ENCODE assay signal across 8 mouse cellular contexts in the genomic region with DNA sequence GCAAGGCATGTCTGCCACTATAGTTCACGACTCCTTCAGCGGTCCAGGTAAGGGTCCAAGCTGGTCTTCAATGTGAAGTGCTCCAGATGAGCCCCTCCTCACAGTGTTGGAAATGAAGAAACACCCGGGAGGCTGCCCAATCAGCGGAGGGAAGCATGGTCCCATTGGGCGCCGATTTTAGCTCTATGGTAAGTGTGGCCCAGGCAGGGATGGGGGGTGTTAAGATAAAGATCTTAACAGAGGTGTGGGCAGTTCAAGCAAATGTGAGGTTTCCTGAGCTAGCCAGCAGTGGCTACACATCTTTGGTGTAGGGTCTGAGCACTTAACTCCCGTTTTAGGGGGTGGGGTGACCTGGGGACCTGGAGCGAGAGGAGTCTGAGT. TPM values are rescaled to one million over a fixed set of nuclear protein-coding genes. Genes with fewer than 3 reads are reported as not detected.
A peak's percentile ranks its signal among the peaks of the same experiment; 100 is the strongest.
DNase-seq lines count a peak whose midpoint lies in the region; ATAC-seq and TF ChIP-seq lines count a peak whose summit lies in the region.

No protein-coding gene starts in this region.

- 0 out of 2 replicates have a peak, but pooled peaks cover 5% of the 10 kb centered on the region for H3K27me3 ChIP-seq in embryonic facial prominence, embryonic 10.5 days (replicated peaks; ENCODE audit: low read depth, poor library complexity, severe bottlenecking)
- no peaks in the 10 kb centered on the region for H3K27me3 ChIP-seq in hindbrain, embryonic 13.5 days
- H3K27me3 ChIP-seq in midbrain, embryonic 13.5 days, result no peaks in the 10 kb centered on the region
- no peaks in the 10 kb centered on the region for H3K27me3 ChIP-seq in thymus, adult 2 months (ENCODE audit: control insufficient read depth, insufficient read depth, low read length)

- H3K4me2 ChIP-seq in hindbrain, embryonic 13.5 days, result peak overlapping the region; percentile 63
- peak overlapping the region; percentile 65 for H3K4me2 ChIP-seq in midbrain, embryonic 13.5 days (replicated peaks)

- H3K9ac ChIP-seq in hindbrain, embryonic 13.5 days, result peak overlapping the region; percentile 88
- H3K9ac ChIP-seq in midbrain, embryonic 13.5 days (replicated peaks), result peak overlapping the region; percentile 89

- peak; percentile 78; the same call in 1 of the 2 replicates for ATAC-seq in hindbrain, embryonic 13.5 days (ENCODE audit: low FRiP score)
- no peak; the same call in 1 of the 2 replicates for ATAC-seq in midbrain, embryonic 13.5 days

- H3K27ac ChIP-seq in layer of hippocampus, adult 2 months, result peak overlapping the region; percentile 93
- peak overlapping the region; percentile 97 for H3K27ac ChIP-seq in embryonic facial prominence, embryonic 10.5 days (replicated peaks)
- H3K27ac ChIP-seq in hindbrain, embryonic 13.5 days, result peak overlapping the region; percentile 95
- peak overlapping the region; percentile 94; the same call in 1 of the 2 replicates for H3K27ac ChIP-seq in midbrain, embryonic 13.5 days
- H3K27ac ChIP-seq in thymus, adult 2 months (ENCODE audit: control insufficient read depth, insufficient read depth, low read length), result no peak overlapping the region

- H3K4me1 ChIP-seq in embryonic facial prominence, embryonic 10.5 days, result peaks cover 18% of the 10 kb centered on the region
- peaks cover 21% of the 10 kb centered on the region for H3K4me1 ChIP-seq in hindbrain, embryonic 13.5 days (replicated peaks)
- H3K4me1 ChIP-seq in midbrain, embryonic 13.5 days (replicated peaks), result peaks cover 15% of the 10 kb centered on the region
- no peaks in the 10 kb centered on the region for H3K4me1 ChIP-seq in thymus, adult 2 months (replicated peaks; ENCODE audit: control insufficient read depth, insufficient read depth, low read length)

- WGBS in embryonic facial prominence, embryonic 10.5 days, result 6% methylated on average over 8 of the region's 8 CpGs
- 4% methylated on average over 8 of the region's 8 CpGs for WGBS in hindbrain, embryonic 13.5 days
- 9% methylated on average over 8 of the region's 8 CpGs for WGBS in midbrain, embryonic 13.5 days
- 15% methylated on average over 8 of the region's 8 CpGs for WGBS in thymus, adult 2 months

- H3K4me3 ChIP-seq in layer of hippocampus, adult 2 months, result peak overlapping the region; percentile 85
- H3K4me3 ChIP-seq in embryonic facial prominence, embryonic 10.5 days, result peak overlapping the region; percentile 82
- H3K4me3 ChIP-seq in hindbrain, embryonic 13.5 days, result peak overlapping the region; percentile 77
- H3K4me3 ChIP-seq in midbrain, embryonic 13.5 days (replicated peaks), result peak overlapping the region; percentile 72
- H3K4me3 ChIP-seq in thymus, adult 2 months (ENCODE audit: control insufficient read depth, insufficient read depth, low read length), result no peak overlapping the region

- no peak for TF ChIP-seq POLR2A in thymus, adult 2 months (IDR thresholded peaks at IDR 0.05; ENCODE audit: control insufficient read depth, extremely low read depth, insufficient read depth, low read length, poor library complexity)

- TF ChIP-seq CTCF in layer of hippocampus, adult 2 months (conservative IDR thresholded peaks at IDR 0.05), result no peak
- TF ChIP-seq CTCF in thymus, adult 2 months (IDR thresholded peaks at IDR 0.05; ENCODE audit: borderline replicate concordance, control insufficient read depth, extremely low read depth, insufficient read depth, low read length, poor library complexity), result no peak

- no peaks in the 10 kb centered on the region for H3K9me3 ChIP-seq in embryonic facial prominence, embryonic 10.5 days
- no peaks in the 10 kb centered on the region for H3K9me3 ChIP-seq in hindbrain, embryonic 13.5 days
- H3K9me3 ChIP-seq in midbrain, embryonic 13.5 days, result no peaks in the 10 kb centered on the region

- DNase-seq in layer of hippocampus, adult 2 months (ENCODE audit: low spot score in 2 of 2), result no peak
- DNase-seq in layer of hippocampus, adult 18-20 months (ENCODE audit: low spot score in 2 of 2), result no peak
- DNase-seq in embryonic facial prominence, embryonic 10.5 days (ENCODE audit: low spot score), result no peak
- no peak for DNase-seq in thymus, postnatal 10 days (ENCODE audit: low spot score in 2 of 2)
- DNase-seq in cerebellum, adult 9-11 months, result no peak
- DNase-seq in thymus, adult 2 months, result no peak

- no peaks in the 10 kb centered on the region for H3K36me3 ChIP-seq in embryonic facial prominence, embryonic 10.5 days (replicated peaks)
- no peaks in the 10 kb centered on the region for H3K36me3 ChIP-seq in hindbrain, embryonic 13.5 days
- H3K36me3 ChIP-seq in midbrain, embryonic 13.5 days, result no peaks in the 10 kb centered on the region
- H3K36me3 ChIP-seq in thymus, adult 2 months (ENCODE audit: control insufficient read depth, insufficient read depth, low read length), result no peaks in the 10 kb centered on the region

RNA-seq across cellular contexts. Expression of a gene that starts 0.3 kb away (rescaled TPM):
- 10 to 100 TPM; 39.3 to 42.4 TPM for total RNA-seq in layer of hippocampus, adult 2 months (2021)
- 10 to 100 TPM; 38.6 to 39.5 TPM for total RNA-seq in layer of hippocampus, adult 18-20 months (2021)
- 0.95 and 1.5 TPM in 2 replicates for polyA plus RNA-seq in embryonic facial prominence, embryonic 10.5 days (2016; fragmentation: Nextera tagmentation; extraction: Ambion mirVana)
- 1.5 TPM in 2 replicates for polyA plus RNA-seq in hindbrain, embryonic 13.5 days (2015; fragmentation: Nextera tagmentation; extraction: Ambion mirVana)
- polyA plus RNA-seq in midbrain, embryonic 13.5 days (2015; fragmentation: Nextera tagmentation; extraction: Ambion mirVana), result 1.2 and 1.6 TPM in 2 replicates
- 1.7 and 3.1 TPM in 2 replicates for polyA plus RNA-seq in thymus, adult 2 months (2012; rRNA removed)
